Mouse (Mus musculus) spleen, embryonic (tissue): Measurements from ENCODE around the gene Fbxw8.

Experiments
- CTCF ChIA-PET: fragments of 350-600 bp; sonication (Branson Sonifier 250); formaldehyde crosslinking; loops from one replicate; lab custom pipeline; 2022; lab: Charles Lee

The Fbxw8 gene

GRCm38 (mm10) chr5:118027101-118027697, 128.1 kb downstream of the Fbxw8 start:
- CTCF ChIA-PET: no interaction called here

DNA sequence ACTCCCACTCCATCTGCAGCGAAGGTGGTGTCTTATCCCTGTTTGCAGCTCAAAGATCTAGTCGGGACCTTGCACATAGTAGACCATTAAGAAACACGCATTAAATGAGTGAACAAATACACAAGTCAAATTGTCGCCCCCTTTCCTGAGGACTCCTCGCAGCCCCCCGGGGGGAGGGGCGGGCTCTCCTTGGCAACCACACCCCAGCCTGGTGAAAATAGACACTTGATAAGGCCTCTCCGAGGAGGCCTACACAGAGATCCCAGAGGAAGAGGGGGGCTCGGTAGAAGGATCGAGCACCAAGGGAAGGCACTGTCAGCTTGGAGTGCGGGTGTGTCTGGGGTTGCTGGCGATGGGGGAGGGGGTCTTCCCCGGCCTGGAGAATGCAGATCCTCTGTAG, 128.9 kb downstream of the Fbxw8 start:
- CTCF ChIA-PET: no interaction called here

GRCm38 (mm10) chr5:118025880-118026279, 129.4 kb downstream of the Fbxw8 start:
- CTCF ChIA-PET: no interaction called here

- CTCF ChIA-PET: no interaction called here
Measured at GRCm38 (mm10) chr5:118023053-118023452, 132.2 kb downstream of the Fbxw8 start.

- CTCF ChIA-PET: no interaction called here
Measured at GRCm38 (mm10) chr5:118019905-118020304, 135.4 kb downstream of the Fbxw8 start.

- CTCF ChIA-PET: no interaction called here
Measured at GRCm38 (mm10) chr5:118017527-118017926, 137.7 kb downstream of the Fbxw8 start.

GRCm38 (mm10) chr5:118015669-118016068, 139.6 kb downstream of the Fbxw8 start:
- CTCF ChIA-PET: interaction anchor here (0.6 kb wide), 1 partner anchor 733 kb away, joined by 4 read pairs; no protein-coding TSS in a partner anchor

DNA sequence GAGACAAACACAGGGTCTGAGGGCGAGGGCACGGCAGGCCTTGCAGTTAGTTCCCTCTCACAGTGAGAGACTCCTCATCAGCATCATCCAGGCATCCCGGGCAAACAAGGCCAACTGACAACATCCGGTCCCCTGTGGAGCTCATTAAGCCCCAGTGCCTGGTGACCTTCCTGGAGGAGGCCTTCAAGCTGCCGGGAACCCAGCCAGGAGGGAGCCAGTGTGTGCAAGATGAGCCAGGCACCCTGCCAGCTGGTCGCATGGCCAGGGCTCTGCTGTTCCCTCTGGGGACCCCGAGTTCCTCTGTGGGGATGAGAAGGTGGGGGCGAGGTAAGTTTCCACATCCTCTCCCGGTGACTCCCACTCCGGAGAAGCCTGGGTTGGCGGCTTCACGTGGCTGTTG, 140.2 kb downstream of the Fbxw8 start:
- CTCF ChIA-PET: no interaction called here
